Mouse (Mus musculus) liver, embryonic 14.5 days (tissue): ENCODE results near the gene Mrps34.

Experiments used
- CTCF ChIP-seq: IDR thresholded peaks from 2 replicates; pipeline ENCODE4 v1.5.1; 2016; ENCODE audit warnings: antibody characterized with exemption, low read depth, control low read depth
- EP300 ChIP-seq: IDR thresholded peaks from 2 replicates; pipeline ENCODE4 v1.6.1; 2016; ENCODE audit warnings: antibody characterized with exemption, low read depth

GRCm38 (mm10) chr17:24877336-24878116 lies 17.4 kb upstream of the Mrps34 start:
- no peak for TF ChIP-seq EP300
- TF ChIP-seq CTCF, result no peak
